Mouse (Mus musculus): Measurements from ENCODE around the gene Shank2. TPM values are rescaled to one million over a fixed set of nuclear protein-coding genes. Genes with fewer than 3 reads are reported as not detected.

The Shank2 gene
- polyA plus RNA-seq, 1 experiment from 2014 or later: 0.69 TPM

- ATAC-seq (ENCODE audit: low FRiP score, low TSS enrichment): no peak
- WGBS: 26% methylated on average over 12 of the region's 12 CpGs
Observed at GRCm38 (mm10) chr7:144238409-144238808, 236.7 kb downstream of the Shank2 start.

GRCm38 (mm10) chr7:144238992-144239391 lies 237.3 kb downstream of the Shank2 start:
- DNase-seq (ENCODE audit: low spot score): no peak
- H3K27me3 ChIP-seq (ENCODE audit: control insufficient read depth, insufficient read depth, low read length): no peaks in the 10 kb centered on the region
- 60% methylated on average over 12 of the region's 12 CpGs for WGBS
- no peaks in the 10 kb centered on the region for H3K4me1 ChIP-seq (replicated peaks; ENCODE audit: control insufficient read depth, insufficient read depth)
- TF ChIP-seq EP300 (optimal IDR thresholded peaks at IDR 0.05) (no peak), CTCF (IDR thresholded peaks at IDR 0.05; ENCODE audit: low read depth) (no peak)
- no peaks in the 10 kb centered on the region for H3K36me3 ChIP-seq (ENCODE audit: control insufficient read depth, insufficient read depth, low read length)
- no peak overlapping the region for H3K9ac ChIP-seq (ENCODE audit: low read length)
- no peak overlapping the region for H3K4me2 ChIP-seq (replicated peaks; ENCODE audit: low read depth)
- no peaks in the 10 kb centered on the region for H3K9me3 ChIP-seq (ENCODE audit: control insufficient read depth, low read length)
- no peak for ATAC-seq (ENCODE audit: low FRiP score, low TSS enrichment)
- no peak overlapping the region for H3K4me3 ChIP-seq (ENCODE audit: low read depth, low read length)
- H3K27ac ChIP-seq (replicated peaks): no peak overlapping the region

More at GRCm38 (mm10) chr7:144238409-144238808, 236.7 kb downstream of the Shank2 start:
- no peak overlapping the region for H3K9ac ChIP-seq (ENCODE audit: low read length)
- no peaks in the 10 kb centered on the region for H3K9me3 ChIP-seq (ENCODE audit: control insufficient read depth, low read length)
- no peaks in the 10 kb centered on the region for H3K36me3 ChIP-seq (ENCODE audit: control insufficient read depth, insufficient read depth, low read length)
- no peak overlapping the region for H3K27ac ChIP-seq (replicated peaks)
- no peaks in the 10 kb centered on the region for H3K4me1 ChIP-seq (replicated peaks; ENCODE audit: control insufficient read depth, insufficient read depth)
- H3K27me3 ChIP-seq (ENCODE audit: control insufficient read depth, insufficient read depth, low read length): no peaks in the 10 kb centered on the region
- no peak overlapping the region for H3K4me2 ChIP-seq (replicated peaks; ENCODE audit: low read depth)
- no peak for DNase-seq (ENCODE audit: low spot score)
- no peak overlapping the region for H3K4me3 ChIP-seq (ENCODE audit: low read depth, low read length)
- TF ChIP-seq EP300 (optimal IDR thresholded peaks at IDR 0.05) (no peak), CTCF (IDR thresholded peaks at IDR 0.05; ENCODE audit: low read depth) (no peak)

- no peak overlapping the region for H3K4me2 ChIP-seq (replicated peaks; ENCODE audit: low read depth)
- DNase-seq (ENCODE audit: low spot score) (no peak), ATAC-seq (ENCODE audit: low FRiP score, low TSS enrichment) (0 out of 2 replicates have a peak, but pooled peaks have one; percentile 17)
- no peak overlapping the region for H3K4me3 ChIP-seq (ENCODE audit: low read depth, low read length)
- H3K9ac ChIP-seq (ENCODE audit: low read length): no peak overlapping the region
- H3K27me3 ChIP-seq (ENCODE audit: control insufficient read depth, insufficient read depth, low read length): no peaks in the 10 kb centered on the region
- H3K36me3 ChIP-seq (ENCODE audit: control insufficient read depth, insufficient read depth, low read length): no peaks in the 10 kb centered on the region
- no peaks in the 10 kb centered on the region for H3K4me1 ChIP-seq (replicated peaks; ENCODE audit: control insufficient read depth, insufficient read depth)
- TF ChIP-seq EP300 (optimal IDR thresholded peaks at IDR 0.05) (no peak), CTCF (IDR thresholded peaks at IDR 0.05; ENCODE audit: low read depth) (no peak)
- 42% methylated on average over 6 of the region's 6 CpGs for WGBS
- H3K27ac ChIP-seq (replicated peaks): no peak overlapping the region; the same call in 1 of the 2 replicates
- H3K9me3 ChIP-seq (ENCODE audit: control insufficient read depth, low read length): no peaks in the 10 kb centered on the region
Observed at GRCm38 (mm10) chr7:144239571-144240370, 238.0 kb downstream of the Shank2 start.

GRCm38 (mm10) chr7:144240736-144241343 lies 239.1 kb downstream of the Shank2 start:
- no peak for ATAC-seq (ENCODE audit: low FRiP score, low TSS enrichment)

GRCm38 (mm10) chr7:144244203-144244602 lies 242.5 kb downstream of the Shank2 start:
- DNase-seq (ENCODE audit: low spot score) (no peak), ATAC-seq (ENCODE audit: low FRiP score, low TSS enrichment) (no peak)
- TF ChIP-seq EP300 (optimal IDR thresholded peaks at IDR 0.05): no peak
- TF ChIP-seq CTCF (IDR thresholded peaks at IDR 0.05; ENCODE audit: low read depth): no peak
- no peak overlapping the region for H3K27ac ChIP-seq (replicated peaks)
- no peak overlapping the region for H3K4me3 ChIP-seq (ENCODE audit: low read depth, low read length)
- H3K27me3 ChIP-seq (ENCODE audit: control insufficient read depth, insufficient read depth, low read length): no peaks in the 10 kb centered on the region
- H3K9me3 ChIP-seq (ENCODE audit: control insufficient read depth, low read length): no peaks in the 10 kb centered on the region
- H3K4me2 ChIP-seq (replicated peaks; ENCODE audit: low read depth): no peak overlapping the region
- H3K9ac ChIP-seq (ENCODE audit: low read length): no peak overlapping the region
- H3K36me3 ChIP-seq (ENCODE audit: control insufficient read depth, insufficient read depth, low read length): no peaks in the 10 kb centered on the region
- WGBS: 74% methylated on average over 6 of the region's 6 CpGs
- no peaks in the 10 kb centered on the region for H3K4me1 ChIP-seq (replicated peaks; ENCODE audit: control insufficient read depth, insufficient read depth)

More at GRCm38 (mm10) chr7:144240736-144241343, 239.1 kb downstream of the Shank2 start:
- H3K36me3 ChIP-seq (ENCODE audit: control insufficient read depth, insufficient read depth, low read length): no peaks in the 10 kb centered on the region
- no peak overlapping the region for H3K4me3 ChIP-seq (ENCODE audit: low read depth, low read length)
- DNase-seq (ENCODE audit: low spot score): no peak
- H3K27ac ChIP-seq (replicated peaks): no peak overlapping the region
- no peaks in the 10 kb centered on the region for H3K4me1 ChIP-seq (replicated peaks; ENCODE audit: control insufficient read depth, insufficient read depth)
- no peaks in the 10 kb centered on the region for H3K27me3 ChIP-seq (ENCODE audit: control insufficient read depth, insufficient read depth, low read length)
- H3K9ac ChIP-seq (ENCODE audit: low read length): no peak overlapping the region
- no peaks in the 10 kb centered on the region for H3K9me3 ChIP-seq (ENCODE audit: control insufficient read depth, low read length)
- 77% methylated on average over 4 of the region's 4 CpGs for WGBS
- no peak for TF ChIP-seq EP300 (optimal IDR thresholded peaks at IDR 0.05)
- TF ChIP-seq CTCF (IDR thresholded peaks at IDR 0.05; ENCODE audit: low read depth): no peak; the same call in 1 of the 2 replicates
- H3K4me2 ChIP-seq (replicated peaks; ENCODE audit: low read depth): no peak overlapping the region

GRCm38 (mm10) chr7:144246271-144246670 lies 244.5 kb downstream of the Shank2 start:
- WGBS: 70% methylated on average over 3 of the region's 3 CpGs
- Histone ChIP-seq H3K4me1 (replicated peaks; ENCODE audit: control insufficient read depth, insufficient read depth) (no peaks in the 10 kb centered on the region), H3K27me3 (ENCODE audit: control insufficient read depth, insufficient read depth, low read length) (no peaks in the 10 kb centered on the region), H3K27ac (replicated peaks) (no peak overlapping the region), H3K4me2 (replicated peaks; ENCODE audit: low read depth) (no peak overlapping the region), H3K9me3 (ENCODE audit: control insufficient read depth, low read length) (no peaks in the 10 kb centered on the region), H3K9ac (ENCODE audit: low read length) (no peak overlapping the region), H3K36me3 (ENCODE audit: control insufficient read depth, insufficient read depth, low read length) (no peaks in the 10 kb centered on the region), H3K4me3 (ENCODE audit: low read depth, low read length) (no peak overlapping the region)
- ATAC-seq (ENCODE audit: low FRiP score, low TSS enrichment): no peak
- TF ChIP-seq EP300 (optimal IDR thresholded peaks at IDR 0.05): no peak
- no peak for TF ChIP-seq CTCF (IDR thresholded peaks at IDR 0.05; ENCODE audit: low read depth)
- no peak for DNase-seq (ENCODE audit: low spot score)
